Mouse (Mus musculus) embryonic fibroblast, embryonic 13.5 days (primary cell): ENCODE data around the gene Fam181a. TPM values are rescaled to one million over a fixed set of nuclear protein-coding genes. Genes with fewer than 3 reads are reported as not detected.
A peak's percentile ranks its signal among the peaks of the same experiment; 100 is the strongest.

Experiments
- H3K27ac ChIP-seq: 2 replicates; pipeline ENCODE4 v1.5.1; 2012; ENCODE audit warnings: low read length, control low read depth, inconsistent platforms; ENCODE audit not compliant: insufficient read depth
- H3K4me1 ChIP-seq: 2 replicates; pipeline ENCODE4 v1.6.1; 2011; ENCODE audit warnings: low read length; ENCODE audit not compliant: control insufficient read depth, insufficient read depth
- H3K4me3 ChIP-seq: 2 replicates; pipeline ENCODE4 v1.5.1; 2011; ENCODE audit warnings: mild to moderate bottlenecking, control low read depth, low read length; ENCODE audit not compliant: insufficient read depth
- CTCF ChIP-seq: IDR thresholded peaks from 2 replicates; pipeline ENCODE4 v1.5.1; 2011; ENCODE audit warnings: mild to moderate bottlenecking, control low read depth, low read length, moderate library complexity, borderline replicate concordance; ENCODE audit not compliant: insufficient read depth
- POLR2A ChIP-seq: IDR thresholded peaks from 2 replicates; pipeline ENCODE4 v1.6.1; 2011; ENCODE audit warnings: low read depth, mild to moderate bottlenecking, control low read depth, low read length, moderate library complexity
- polyA plus RNA-seq: library from polyadenylated mRNA; stranded (reverse); fragments of >200 nt; gene quantifications from 2 replicates; pipeline ENCODE4 v1.2.4, GENCODE M21; 2011; ENCODE audit warnings: low read depth; ENCODE audit not compliant: missing spikeins, insufficient read length

The Fam181a gene
- polyA plus RNA-seq, 1 experiment, result not detected

GRCm38 (mm10) chr12:103313871-103314639 lies 3.3 kb downstream of the Fam181a start:
- Histone ChIP-seq H3K4me3 (no peak overlapping the region), H3K4me1 (no peaks in the 10 kb centered on the region), H3K27ac (no peak overlapping the region)
- no peak for TF ChIP-seq CTCF
- TF ChIP-seq POLR2A, result no peak

GRCm38 (mm10) chr12:103314640-103315361 lies 4.0 kb downstream of the Fam181a start:
- H3K27ac ChIP-seq, result no peak overlapping the region
- no peaks in the 10 kb centered on the region for H3K4me1 ChIP-seq
- no peak overlapping the region for H3K4me3 ChIP-seq
- TF ChIP-seq CTCF (no peak), POLR2A (no peak)

- Histone ChIP-seq H3K4me3 (no peak overlapping the region), H3K4me1 (no peaks in the 10 kb centered on the region), H3K27ac (no peak overlapping the region)
- no peak for TF ChIP-seq POLR2A
- no peak for TF ChIP-seq CTCF
Measured at GRCm38 (mm10) chr12:103315831-103316545, 5.2 kb downstream of the Fam181a start.

- TF ChIP-seq POLR2A (no peak), CTCF (peak; percentile 70)
- H3K4me1 ChIP-seq, result no peaks in the 10 kb centered on the region
- H3K27ac ChIP-seq, result no peak overlapping the region
- H3K4me3 ChIP-seq, result no peak overlapping the region
Measured at GRCm38 (mm10) chr12:103322801-103323200, 12.0 kb downstream of the Fam181a start.

GRCm38 (mm10) chr12:103325156-103325857 lies 14.5 kb downstream of the Fam181a start:
- TF ChIP-seq CTCF (peak; percentile 90), POLR2A (no peak)
- no peaks in the 10 kb centered on the region for H3K4me1 ChIP-seq
- H3K4me3 ChIP-seq, result no peak overlapping the region
- no peak overlapping the region for H3K27ac ChIP-seq

- no peak overlapping the region for H3K27ac ChIP-seq
- no peak overlapping the region for H3K4me3 ChIP-seq
- H3K4me1 ChIP-seq, result no peaks in the 10 kb centered on the region
- TF ChIP-seq POLR2A, result no peak
- no peak for TF ChIP-seq CTCF
Measured at GRCm38 (mm10) chr12:103326569-103326968, 15.8 kb downstream of the Fam181a start.

- no peaks in the 10 kb centered on the region for H3K4me1 ChIP-seq
- no peak for TF ChIP-seq CTCF
- TF ChIP-seq POLR2A, result no peak
Measured at GRCm38 (mm10) chr12:103327107-103327506, 16.3 kb downstream of the Fam181a start.

GRCm38 (mm10) chr12:103328448-103329191 lies 17.8 kb downstream of the Fam181a start:
- no peak overlapping the region for H3K27ac ChIP-seq
- no peak overlapping the region for H3K4me3 ChIP-seq
- TF ChIP-seq CTCF (no peak), POLR2A (no peak)
- H3K4me1 ChIP-seq, result no peaks in the 10 kb centered on the region

More at GRCm38 (mm10) chr12:103327107-103327506, 16.3 kb downstream of the Fam181a start:
- H3K4me3 ChIP-seq, result no peak overlapping the region
- H3K27ac ChIP-seq, result no peak overlapping the region
